Mouse (Mus musculus) left cerebral cortex, adult 18-20 months (tissue): ENCODE results near the gene Fbf1. TPM values are rescaled to one million over a fixed set of nuclear protein-coding genes. Genes with fewer than 3 reads are reported as not detected.
"Not testable (repeated sequence)": the region's sequence is repeated elsewhere in the genome, so short reads cannot be mapped to it uniquely, and the experiment has no call there.

Experiments used
- DNase-seq, 2 experiments: peaks; one replicate each; pipeline ENCODE4 v3.0.0; 2021 to 2022; ENCODE audit warnings: low spot score in 2 of 2, mixed read lengths in 1 of 2
- total RNA-seq, 2 experiments: library from RNA; stranded (reverse); gene quantifications; 2 replicates each; pipeline ENCODE4 v1.2.3; 2021

Gene Fbf1
- total RNA-seq, 2 experiments from 2014 or later: 75.9 to 81.3 TPM

DNA sequence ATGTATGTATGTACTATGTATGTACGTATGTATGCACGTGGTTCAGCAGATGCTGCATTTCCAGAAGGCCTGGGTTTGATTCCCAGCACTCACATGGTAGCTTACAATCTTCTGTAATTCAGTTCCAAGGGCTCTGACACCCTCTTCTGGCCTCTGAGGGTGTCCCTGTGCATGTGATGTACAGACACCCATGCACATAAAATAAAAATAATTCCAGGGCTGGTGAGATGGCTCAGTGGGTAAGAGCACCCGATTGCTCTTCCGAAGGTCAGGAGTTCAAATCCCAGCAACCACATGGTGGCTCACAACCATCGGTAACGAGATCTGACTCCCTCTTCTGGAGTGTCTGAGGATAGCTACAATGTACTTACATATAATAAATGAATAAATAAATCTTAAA is 75.0 kb downstream of the Fbf1 start:
- DNase-seq: not testable (repeated sequence)

Other genes with a start within 250 kb of the Fbf1 start
- 10 to 100 TPM; 45.3 to 54.0 TPM for gene Sap30bp, start 234.9 kb downstream of the Fbf1 start, total RNA-seq
- gene Recql5, start 234.7 kb downstream of the Fbf1 start, total RNA-seq: 10 to 100 TPM; 25.9 to 27.4 TPM
- gene Itgb4, start 193.5 kb downstream of the Fbf1 start, total RNA-seq: 1 to 10 TPM; 4.5 to 6.9 TPM
- 10 to 100 TPM; 15.5 to 16.3 TPM for gene Galk1, start 155.4 kb downstream of the Fbf1 start, total RNA-seq
- 100 to 1,000 TPM; 246 to 269 TPM for gene H3f3b, start 140.2 kb downstream of the Fbf1 start, total RNA-seq
- 10 to 100 TPM; 21.8 to 22.3 TPM for gene Unk, start 137.8 kb downstream of the Fbf1 start, total RNA-seq
- 1 to 10 TPM; 1.8 to 2.7 TPM for gene Unc13d, start 90.2 kb downstream of the Fbf1 start, total RNA-seq
- gene Wbp2, start 81.2 kb downstream of the Fbf1 start, total RNA-seq: 100 to 1,000 TPM; 464 to 477 TPM
- 1 to 10 TPM; 7.3 to 7.9 TPM for gene Trim47, start 41.0 kb downstream of the Fbf1 start, total RNA-seq
- gene Trim65, start 37.0 kb downstream of the Fbf1 start, total RNA-seq: 1 to 10 TPM; 7.3 to 7.9 TPM
- gene Mrpl38, start 29.3 kb downstream of the Fbf1 start, total RNA-seq: 10 to 100 TPM; 61.7 to 66.9 TPM
- 10 to 100 TPM; 37.8 to 39.5 TPM for gene Ten1, start 30.7 kb upstream of the Fbf1 start, total RNA-seq
- gene Acox1, start 30.9 kb upstream of the Fbf1 start, total RNA-seq: 100 to 1,000 TPM; 115 to 123 TPM
- gene Evpl, start 69.9 kb upstream of the Fbf1 start, total RNA-seq: 1 to 10 TPM; 1.8 to 1.9 TPM
- 10 to 100 TPM; 76.5 to 78.4 TPM for gene Srp68, start 106.1 kb upstream of the Fbf1 start, total RNA-seq
- not detected for gene Galr2, start 112.8 kb upstream of the Fbf1 start, total RNA-seq
- 100 to 1,000 TPM in 1 of 2 experiments, 10 to 100 TPM in 1; 91.1 to 103 TPM for gene Exoc7, start 139.1 kb upstream of the Fbf1 start, total RNA-seq
- gene Foxj1, start 167.2 kb upstream of the Fbf1 start, total RNA-seq: 1 to 10 TPM; 3.8 to 3.9 TPM
- 100 to 1,000 TPM; 256 to 274 TPM for gene Rnf157, start 244.9 kb upstream of the Fbf1 start, total RNA-seq